Comparison of ENCODE assay signal across 22 mouse cellular contexts in genomic region chrX:10857668-10858067, GRCm38 (mm10).
A peak's percentile ranks its signal among the peaks of the same experiment; 100 is the strongest.
DNase-seq lines count a peak whose midpoint lies in the region; ATAC-seq and TF ChIP-seq lines count a peak whose summit lies in the region.
"Had no signal": no experiment of that assay in that cellular context is flagged by ENCODE, and none has a peak within 500 bp of the region (broad histone marks: within the 10 kb centered on the region; RNA-seq: fewer than 3 reads in every experiment).

No protein-coding gene starts in this region.

- peak; percentile 3 to 20 for DNase-seq in heart, adult 18-20 months
- no peak for DNase-seq in kidney, adult 2 months
- DNase-seq in kidney, adult 11 months, result no peak
- peak; percentile 1 for DNase-seq in lung, embryonic 14.5 days
- no peak for DNase-seq in lung, postnatal 10 days
- DNase-seq in Muller cell, postnatal 12 days (ENCODE audit: inconsistent ontology term), result no peak
- DNase-seq: adrenal gland, postnatal 14 days; cerebellum, adult 2 months; cerebellum, postnatal 10 days; forebrain, postnatal 0 days; gastrocnemius, postnatal 14 days; heart, postnatal 4 days had no signal

- H3K36me3 ChIP-seq in heart, embryonic 12.5 days, result no peaks in the 10 kb centered on the region
- H3K36me3 ChIP-seq in kidney, adult 2 months (ENCODE audit: control insufficient read depth, insufficient read depth, low read length), result no peaks in the 10 kb centered on the region
- no peaks in the 10 kb centered on the region for H3K36me3 ChIP-seq in lung, embryonic 14.5 days (ENCODE audit: insufficient read depth)
- H3K36me3 ChIP-seq: embryonic facial prominence, embryonic 10.5 days; heart, embryonic 13.5 days; hindbrain, embryonic 12.5 days had no signal

- no peak for TF ChIP-seq POLR2A in kidney, adult 2 months (IDR thresholded peaks at IDR 0.05; ENCODE audit: low read depth, low read length)

- TF ChIP-seq CTCF in kidney, adult 2 months (conservative IDR thresholded peaks at IDR 0.05; ENCODE audit: insufficient read depth, insufficient read length, low read depth, low read length), result no peak
- TF ChIP-seq CTCF in lung, embryonic 14.5 days (IDR thresholded peaks at IDR 0.05; ENCODE audit: low read depth), result no peak

- WGBS in heart, embryonic 12.5 days, result 49% methylated on average over 3 of the region's 3 CpGs
- WGBS in kidney, adult 2 months, result 44% methylated on average over 3 of the region's 3 CpGs
- WGBS in lung, embryonic 14.5 days, result 50% methylated on average over 3 of the region's 3 CpGs

- H3K27me3 ChIP-seq in heart, embryonic 12.5 days (replicated peaks), result no peaks in the 10 kb centered on the region
- H3K27me3 ChIP-seq in kidney, adult 2 months (replicated peaks; ENCODE audit: control insufficient read depth, insufficient read depth, low read length), result no peaks in the 10 kb centered on the region
- no peaks in the 10 kb centered on the region for H3K27me3 ChIP-seq in lung, embryonic 14.5 days (ENCODE audit: insufficient read depth, low read length)
- H3K27me3 ChIP-seq: forebrain, embryonic 13.5 days; hindbrain, embryonic 12.5 days had no signal

- no peak overlapping the region for H3K4me2 ChIP-seq in heart, embryonic 12.5 days
- H3K4me2 ChIP-seq in lung, embryonic 14.5 days, result no peak overlapping the region
- H3K4me2 ChIP-seq: forebrain, embryonic 13.5 days; heart, embryonic 13.5 days; hindbrain, embryonic 12.5 days had no signal

- no peaks in the 10 kb centered on the region for H3K4me1 ChIP-seq in heart, embryonic 12.5 days (replicated peaks)
- H3K4me1 ChIP-seq in kidney, adult 2 months (ENCODE audit: control insufficient read depth, insufficient read depth, low read length), result no peaks in the 10 kb centered on the region
- no peaks in the 10 kb centered on the region for H3K4me1 ChIP-seq in lung, embryonic 14.5 days (ENCODE audit: insufficient read depth)
- H3K4me1 ChIP-seq in brown adipose tissue, adult 24 weeks (ENCODE audit: control insufficient read depth, insufficient read depth, insufficient read length, low read length), result no peaks in the 10 kb centered on the region
- H3K4me1 ChIP-seq: embryonic facial prominence, embryonic 10.5 days; forebrain, embryonic 13.5 days; heart, embryonic 13.5 days; hindbrain, embryonic 12.5 days had no signal

- H3K9me3 ChIP-seq in heart, embryonic 12.5 days (replicated peaks), result no peaks in the 10 kb centered on the region
- no peaks in the 10 kb centered on the region for H3K9me3 ChIP-seq in lung, embryonic 14.5 days (ENCODE audit: low read depth, low read length)
- H3K9me3 ChIP-seq: embryonic facial prominence, embryonic 10.5 days; forebrain, embryonic 13.5 days; heart, embryonic 13.5 days; hindbrain, embryonic 12.5 days had no signal

- H3K9ac ChIP-seq in heart, embryonic 12.5 days, result no peak overlapping the region
- no peak overlapping the region for H3K9ac ChIP-seq in lung, embryonic 14.5 days
- H3K9ac ChIP-seq: forebrain, embryonic 13.5 days; forebrain, postnatal 0 days; heart, embryonic 13.5 days; hindbrain, embryonic 12.5 days had no signal

- no peak overlapping the region for H3K27ac ChIP-seq in heart, embryonic 12.5 days (ENCODE audit: poor library complexity, severe bottlenecking)
- peak overlapping the region; percentile 23; the same call in 1 of the 2 replicates for H3K27ac ChIP-seq in kidney, adult 2 months (ENCODE audit: insufficient read depth, low read depth, low read length)
- H3K27ac ChIP-seq in lung, embryonic 14.5 days (ENCODE audit: low read depth), result no peak overlapping the region
- peak overlapping the region; percentile 88 for H3K27ac ChIP-seq in brown adipose tissue, adult 24 weeks (replicated peaks; ENCODE audit: low read depth, low read length)
- H3K27ac ChIP-seq: embryonic facial prominence, embryonic 10.5 days; forebrain, embryonic 13.5 days; heart, embryonic 13.5 days; hindbrain, embryonic 12.5 days had no signal

- ATAC-seq in heart, embryonic 12.5 days (ENCODE audit: insufficient number of reproducible peaks, low FRiP score), result no peak
- no peak for ATAC-seq in lung, embryonic 14.5 days (ENCODE audit: insufficient read depth)
- ATAC-seq: activated CD4-positive, CD25-positive, alpha-beta regulatory T cell, adult 4 months; forebrain, embryonic 13.5 days; forebrain, postnatal 0 days; hindbrain, embryonic 16.5 days; inflammation-experienced regulatory T-cells, adult 6 months; Patski had no signal

- H3K4me3 ChIP-seq in heart, embryonic 12.5 days, result no peak overlapping the region
- H3K4me3 ChIP-seq in kidney, adult 2 months (ENCODE audit: insufficient read depth, low read depth, low read length), result no peak overlapping the region
- no peak overlapping the region for H3K4me3 ChIP-seq in lung, embryonic 14.5 days (ENCODE audit: low read depth, low read length)
- H3K4me3 ChIP-seq in brown adipose tissue, adult 24 weeks (ENCODE audit: insufficient read depth, low read depth, low read length), result no peak overlapping the region
- H3K4me3 ChIP-seq: embryonic facial prominence, embryonic 10.5 days; forebrain, embryonic 13.5 days; heart, embryonic 13.5 days; hindbrain, embryonic 12.5 days had no signal

Comparison
In these comparisons a context has a peak if more than half of its experiments do, and no peak if none do; other contexts are left out.
1. DNase-seq: peak in heart, adult 18-20 months (2 of 2) and lung, embryonic 14.5 days (single experiment); none in kidney, adult 2 months (single experiment), kidney, adult 11 months (single experiment), lung, postnatal 10 days (single experiment) and Muller cell, postnatal 12 days (single experiment).
2. H3K27ac ChIP-seq: peak in kidney, adult 2 months (single experiment) and brown adipose tissue, adult 24 weeks (single experiment); none in heart, embryonic 12.5 days (single experiment) and lung, embryonic 14.5 days (single experiment).